Mouse (Mus musculus) embryo, embryonic 11 days (tissue): ENCODE results near the gene Pou5f1.

Source experiments
- DNase-seq: peaks from one replicate; pipeline ENCODE4 v3.0.0-alpha.2; 2015

Gene Pou5f1

GRCm38 (mm10) chr17:35551881-35552414 lies 46.1 kb downstream of the Pou5f1 start, which contains the start of gene Cdsn:
Gene Cdsn, plus strand, starts transcription at chr17:35552128.
- DNase-seq, result no peak

GRCm38 (mm10) chr17:35554321-35554720 lies 48.5 kb downstream of the Pou5f1 start:
- DNase-seq, result no peak

GRCm38 (mm10) chr17:35554761-35555397 lies 49.1 kb downstream of the Pou5f1 start:
- DNase-seq, result no peak

DNA sequence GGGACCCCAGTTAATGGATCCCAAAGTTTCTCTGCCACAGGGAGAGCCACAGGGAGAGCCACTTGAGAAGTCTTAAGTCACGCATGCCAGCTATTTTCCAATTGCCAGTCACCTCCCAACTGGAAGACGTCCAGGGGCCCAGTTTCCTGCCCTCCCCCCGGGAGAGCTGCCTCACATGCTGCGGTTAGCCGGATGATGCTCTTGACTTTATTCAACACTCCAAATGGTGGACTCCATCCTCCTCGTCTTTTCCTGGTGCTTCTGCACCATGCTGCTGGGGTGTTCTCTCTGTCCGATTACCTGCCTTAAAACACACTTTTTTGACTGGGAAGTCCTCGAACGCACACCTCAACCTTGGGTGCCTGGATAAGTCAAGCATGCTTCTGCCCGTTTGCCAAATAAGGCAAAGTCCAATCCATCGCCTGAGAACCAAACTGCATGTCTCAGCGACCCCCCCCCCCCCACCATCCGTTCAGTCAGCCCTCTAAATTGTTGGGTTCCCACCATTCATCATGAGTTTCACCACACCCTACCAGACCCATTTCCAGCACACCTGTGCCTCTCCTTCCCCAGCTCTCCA lies 50.5 kb downstream of the Pou5f1 start:
- DNase-seq, result no peak

DNA sequence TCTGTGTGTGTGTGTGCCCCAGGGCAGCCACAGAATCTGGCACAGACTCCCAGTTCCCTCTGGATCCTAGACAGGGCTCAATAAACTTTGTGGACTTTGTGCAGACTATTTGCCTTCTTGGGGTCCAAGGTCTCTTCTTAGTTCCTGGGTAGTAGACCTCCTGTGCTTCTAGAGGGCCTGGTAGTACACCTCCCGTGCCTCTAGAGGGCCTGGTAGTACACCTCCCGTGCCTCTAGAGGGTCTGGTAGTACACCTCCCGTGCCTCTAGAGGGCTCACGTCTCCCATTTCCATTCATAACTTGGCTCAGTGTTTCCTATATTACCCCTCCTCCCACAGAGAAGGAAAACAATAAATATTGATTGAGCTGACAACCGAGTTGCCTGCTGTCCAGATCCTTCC lies 51.0 kb downstream of the Pou5f1 start:
- DNase-seq, result peak; percentile 68

- no peak for DNase-seq
Measured at GRCm38 (mm10) chr17:35557351-35557750, 51.5 kb downstream of the Pou5f1 start.

DNA sequence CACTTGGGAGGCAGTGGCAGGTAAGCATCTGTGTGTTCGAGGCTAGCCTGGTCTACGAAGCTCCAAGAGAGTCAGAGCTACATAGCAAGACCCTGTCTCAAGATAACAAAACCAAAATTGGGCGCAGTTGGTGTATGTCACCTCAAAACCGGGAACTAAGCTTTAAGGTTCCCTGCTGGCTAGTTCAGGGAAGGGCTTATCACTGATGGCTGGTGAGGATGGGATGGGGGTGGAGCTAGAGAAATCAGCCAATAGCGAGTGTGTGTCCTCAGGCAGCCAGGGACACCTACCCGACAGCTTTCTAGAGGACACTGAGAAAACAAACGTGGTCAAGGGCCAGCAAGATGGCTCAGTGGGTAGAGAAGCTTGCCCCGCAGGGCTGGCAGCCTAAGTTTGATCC lies 52.4 kb downstream of the Pou5f1 start:
- DNase-seq, result no peak
